Mouse (Mus musculus) olfactory bulb, adult 2 months (tissue): ENCODE measurements around the gene Ttc28. TPM values are rescaled to one million over a fixed set of nuclear protein-coding genes. Genes with fewer than 3 reads are reported as not detected.

Experiments
- H3K27ac ChIP-seq: fragments of 200-500 bp; 2 replicates; pipeline ENCODE4 v1.5.1; 2012; ENCODE audit warnings: low read depth, low read length; ENCODE audit not compliant: insufficient read depth
- H3K4me1 ChIP-seq: fragments of 200-500 bp; 2 replicates; pipeline ENCODE4 v1.6.1; 2012; ENCODE audit warnings: low read length; ENCODE audit not compliant: control insufficient read depth, insufficient read depth
- H3K4me3 ChIP-seq: fragments of 200-500 bp; 2 replicates; pipeline ENCODE4 v1.5.1; 2012; ENCODE audit warnings: mild to moderate bottlenecking, low read depth, low read length, moderate library complexity; ENCODE audit not compliant: insufficient read depth
- CTCF ChIP-seq: fragments of 200-500 bp; IDR thresholded peaks from 2 replicates; pipeline ENCODE4 v1.5.1; 2012; ENCODE audit warnings: low read depth, mild to moderate bottlenecking, low read length, moderate library complexity; ENCODE audit not compliant: insufficient read depth
- POLR2A ChIP-seq: fragments of 200-500 bp; IDR thresholded peaks from 2 replicates; pipeline ENCODE4 v1.6.1; 2012; ENCODE audit warnings: mild to moderate bottlenecking, low read depth, low read length, moderate library complexity; ENCODE audit not compliant: insufficient read depth
- WGBS: fragments of 180-500 bp; shearing (Covaris S2); methylation state at CpG from one replicate; pipeline ENCODE4 v1.1.7; 2018; 5-methylcytosine and 5-hydroxymethylcytosine counted together
- polyA plus RNA-seq: library from polyadenylated mRNA; stranded (reverse); fragments of >200 nt; gene quantifications from 2 replicates; pipeline ENCODE4 v1.2.4, GENCODE M21; 2012; ENCODE audit warnings: low replicate concordance; ENCODE audit not compliant: missing spikeins, insufficient read depth, insufficient read length

Ttc28 gene
- polyA plus RNA-seq, 1 experiment, result not detected

- no peak overlapping the region for H3K4me3 ChIP-seq
- no peak overlapping the region for H3K27ac ChIP-seq
- TF ChIP-seq POLR2A, result no peak
- no peak for TF ChIP-seq CTCF
- 59% methylated on average over 8 of the region's 8 CpGs for WGBS
- peaks cover 11% of the 10 kb centered on the region for H3K4me1 ChIP-seq
These were observed 128.3 kb downstream of the Ttc28 start for GRCm38 (mm10) chr5:111007900-111008299.

GRCm38 (mm10) chr5:111008431-111008830 is 128.8 kb downstream of the Ttc28 start:
- no peak for TF ChIP-seq CTCF
- Histone ChIP-seq H3K27ac (no peak overlapping the region), H3K4me1 (peaks cover 11% of the 10 kb centered on the region), H3K4me3 (no peak overlapping the region)
- WGBS, result 88% methylated on average over 6 of the region's 6 CpGs

GRCm38 (mm10) chr5:111011271-111011670 is 131.7 kb downstream of the Ttc28 start:
- 70% methylated on average over 8 of the region's 8 CpGs for WGBS
- Histone ChIP-seq H3K27ac (no peak overlapping the region), H3K4me1 (peaks cover 11% of the 10 kb centered on the region)

GRCm38 (mm10) chr5:111012064-111012463 is 132.5 kb downstream of the Ttc28 start:
- Histone ChIP-seq H3K4me1 (peaks cover 9% of the 10 kb centered on the region), H3K27ac (no peak overlapping the region), H3K4me3 (no peak overlapping the region)
- 88% methylated on average over 11 of the region's 11 CpGs for WGBS
- no peak for TF ChIP-seq POLR2A
- no peak for TF ChIP-seq CTCF

More at GRCm38 (mm10) chr5:111011271-111011670, 131.7 kb downstream of the Ttc28 start:
- H3K4me3 ChIP-seq, result no peak overlapping the region
- no peak for TF ChIP-seq CTCF
- no peak for TF ChIP-seq POLR2A

GRCm38 (mm10) chr5:111012587-111012986 is 133.0 kb downstream of the Ttc28 start:
- H3K27ac ChIP-seq, result no peak overlapping the region
- WGBS, result 85% methylated on average over 7 of the region's 7 CpGs
- no peak overlapping the region for H3K4me3 ChIP-seq
- peaks cover 6% of the 10 kb centered on the region; the same call in 1 of the 2 replicates for H3K4me1 ChIP-seq
- TF ChIP-seq CTCF (no peak), POLR2A (no peak)

GRCm38 (mm10) chr5:111014960-111015359 is 135.4 kb downstream of the Ttc28 start:
- Histone ChIP-seq H3K4me1 (0 out of 2 replicates have a peak, but pooled peaks cover 6% of the 10 kb centered on the region), H3K4me3 (no peak overlapping the region), H3K27ac (no peak overlapping the region)
- WGBS, result 57% methylated on average over 4 of the region's 4 CpGs
- TF ChIP-seq CTCF (no peak), POLR2A (no peak)

GRCm38 (mm10) chr5:111017319-111017718 is 137.7 kb downstream of the Ttc28 start:
- no peak overlapping the region for H3K27ac ChIP-seq
- TF ChIP-seq POLR2A (no peak), CTCF (no peak)
- 93% methylated on average over 4 of the region's 4 CpGs for WGBS
- no peak overlapping the region for H3K4me3 ChIP-seq
- H3K4me1 ChIP-seq, result no peaks in the 10 kb centered on the region

- Histone ChIP-seq H3K4me1 (peaks cover 13% of the 10 kb centered on the region; the same call in 1 of the 2 replicates), H3K27ac (no peak overlapping the region), H3K4me3 (no peak overlapping the region)
- 79% methylated on average over 9 of the region's 9 CpGs for WGBS
- TF ChIP-seq CTCF, result no peak
- TF ChIP-seq POLR2A, result no peak
These were observed 142.7 kb downstream of the Ttc28 start for GRCm38 (mm10) chr5:111022339-111022738.

- WGBS, result 64% methylated on average over 1 of the region's 1 CpGs
- Histone ChIP-seq H3K27ac (no peak overlapping the region), H3K4me3 (no peak overlapping the region), H3K4me1 (peaks cover 17% of the 10 kb centered on the region)
- TF ChIP-seq CTCF, result no peak
These were observed 143.3 kb downstream of the Ttc28 start for GRCm38 (mm10) chr5:111022940-111023339.

GRCm38 (mm10) chr5:111024621-111025020 is 145.0 kb downstream of the Ttc28 start:
- H3K27ac ChIP-seq, result no peak overlapping the region
- peaks cover 17% of the 10 kb centered on the region for H3K4me1 ChIP-seq
- TF ChIP-seq POLR2A, result no peak
- no peak for TF ChIP-seq CTCF
- WGBS, result 86% methylated on average over 13 of the region's 13 CpGs
- no peak overlapping the region for H3K4me3 ChIP-seq
